Mouse (Mus musculus) hindbrain, embryonic 16.5 days (tissue): ENCODE data around the gene Cul7. TPM values are rescaled to one million over a fixed set of nuclear protein-coding genes. Genes with fewer than 3 reads are reported as not detected.

Source experiments
- ATAC-seq: fragments of 200-750 bp; cut with Nextera tagmentation; 2 replicates; pipeline ENCODE4 v1.8.0; 2017; ENCODE audit warnings: moderate TSS enrichment, moderate library complexity
- H3K27ac ChIP-seq: fragments of 300-500 bp; sonication (generic); 2 replicates; pipeline ENCODE4 v1.5.1; 2014; ENCODE audit warnings: low read depth, mild to moderate bottlenecking, control low read depth, low read length, moderate library complexity
- H3K27me3 ChIP-seq: fragments of 300-500 bp; sonication (generic); replicated peaks from 2 replicates; pipeline ENCODE4 v1.6.1; 2014; ENCODE audit warnings: low read length; ENCODE audit not compliant: control insufficient read depth, insufficient read depth
- H3K36me3 ChIP-seq: fragments of 300-500 bp; sonication (generic); 2 replicates; pipeline ENCODE4 v1.6.1; 2014; ENCODE audit warnings: mild to moderate bottlenecking, low read length, moderate library complexity, mixed read lengths; ENCODE audit not compliant: control insufficient read depth, insufficient read depth
- H3K4me1 ChIP-seq: fragments of 300-500 bp; sonication (generic); 2 replicates; pipeline ENCODE4 v1.6.1; 2014; ENCODE audit warnings: low read depth, low read length; ENCODE audit not compliant: control insufficient read depth, insufficient read depth
- H3K4me2 ChIP-seq: fragments of 300-500 bp; sonication (generic); 2 replicates; pipeline ENCODE4 v1.6.1; 2014; ENCODE audit warnings: mild to moderate bottlenecking, low read length, control low read depth, moderate library complexity
- H3K4me3 ChIP-seq: fragments of 300-500 bp; sonication (generic); 2 replicates; pipeline ENCODE4 v1.5.1; 2014; ENCODE audit warnings: mild to moderate bottlenecking, low read length, control low read depth, moderate library complexity
- H3K9ac ChIP-seq: fragments of 300-500 bp; sonication (generic); 2 replicates; pipeline ENCODE4 v1.6.1; 2014; ENCODE audit warnings: low read depth, mild to moderate bottlenecking, control low read depth, low read length, moderate library complexity
- H3K9me3 ChIP-seq: fragments of 300-500 bp; sonication (generic); 2 replicates; pipeline ENCODE4 v1.6.1; 2014; ENCODE audit warnings: mild to moderate bottlenecking, low read length, moderate library complexity; ENCODE audit not compliant: control insufficient read depth
- WGBS: fragments of 180-500 bp; shearing (Covaris S2); extraction: QIAGEN DNeasy Blood & Tissue Kit; methylation state at CpG from one replicate; pipeline ENCODE4 v1.1.7; 2014; 5-methylcytosine and 5-hydroxymethylcytosine counted together
- polyA plus RNA-seq: library from polyadenylated mRNA; unstranded; fragments of >200 nt; fragmentation: Nextera tagmentation; extraction: Ambion mirVana; gene quantifications from 2 replicates; pipeline ENCODE4 v1.2.1, GENCODE M21; 2015

Gene Cul7
- polyA plus RNA-seq, 1 experiment from 2014 or later = 39.9 TPM

DNA sequence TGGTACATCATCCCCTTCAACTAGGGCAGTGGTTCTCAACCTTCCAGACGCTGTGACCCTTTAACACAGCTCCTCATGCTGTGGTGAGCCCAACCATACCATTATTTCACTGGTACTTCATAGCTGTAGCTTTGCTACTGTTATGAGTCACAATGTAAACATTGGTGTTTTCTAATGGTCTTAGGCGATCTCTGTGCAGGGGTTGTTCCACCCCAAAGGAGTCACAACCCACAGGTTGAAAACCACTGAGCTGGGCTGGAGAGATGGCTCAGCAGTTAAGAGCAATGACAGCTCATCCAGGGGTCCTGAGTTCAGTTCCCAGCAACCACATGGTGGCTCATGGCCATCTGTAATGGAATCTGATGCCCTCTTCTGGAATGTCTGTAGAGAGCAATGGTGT is 41.3 kb downstream of the Cul7 start:
- peaks cover 4% of the 10 kb centered on the region for H3K36me3 ChIP-seq
- no peak overlapping the region for H3K4me3 ChIP-seq
- 98% methylated on average over 2 of the region's 2 CpGs for WGBS
- no peak overlapping the region for H3K9ac ChIP-seq
- no peaks in the 10 kb centered on the region for H3K27me3 ChIP-seq
- H3K4me1 ChIP-seq = no peaks in the 10 kb centered on the region
- ATAC-seq = no peak
- no peaks in the 10 kb centered on the region for H3K9me3 ChIP-seq
- H3K4me2 ChIP-seq = no peak overlapping the region
- H3K27ac ChIP-seq = no peak overlapping the region

- Histone ChIP-seq H3K4me2 (no peak overlapping the region), H3K9me3 (no peaks in the 10 kb centered on the region), H3K4me3 (no peak overlapping the region), H3K36me3 (peaks cover under 1% of the 10 kb centered on the region; the same call in 1 of the 2 replicates), H3K27ac (no peak overlapping the region), H3K9ac (no peak overlapping the region), H3K27me3 (no peaks in the 10 kb centered on the region), H3K4me1 (no peaks in the 10 kb centered on the region)
- ATAC-seq = no peak
- WGBS = 68% methylated on average over 1 of the region's 1 CpGs
Observed at GRCm38 (mm10) chr17:46694517-46695063, 44.5 kb downstream of the Cul7 start.

DNA sequence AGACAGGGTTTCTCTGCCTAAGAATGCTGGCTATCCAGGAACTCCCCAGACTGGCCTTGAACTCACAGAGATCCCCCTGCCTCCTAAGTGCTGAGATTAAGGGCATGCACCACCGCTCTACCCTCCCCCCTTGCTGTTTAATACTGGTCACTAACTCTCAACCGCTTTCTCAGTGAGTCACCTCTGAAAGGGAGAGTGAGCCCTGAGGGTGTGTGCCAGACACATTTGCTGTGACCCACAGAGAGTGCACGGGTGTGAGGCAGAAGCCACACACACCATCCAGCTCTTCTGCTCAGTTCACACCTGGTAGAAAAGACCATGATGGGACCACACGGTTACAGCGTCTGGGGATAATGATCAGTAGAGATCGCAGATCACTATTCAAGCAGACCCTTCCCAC is 48.4 kb downstream of the Cul7 start:
- no peaks in the 10 kb centered on the region for H3K27me3 ChIP-seq

DNA sequence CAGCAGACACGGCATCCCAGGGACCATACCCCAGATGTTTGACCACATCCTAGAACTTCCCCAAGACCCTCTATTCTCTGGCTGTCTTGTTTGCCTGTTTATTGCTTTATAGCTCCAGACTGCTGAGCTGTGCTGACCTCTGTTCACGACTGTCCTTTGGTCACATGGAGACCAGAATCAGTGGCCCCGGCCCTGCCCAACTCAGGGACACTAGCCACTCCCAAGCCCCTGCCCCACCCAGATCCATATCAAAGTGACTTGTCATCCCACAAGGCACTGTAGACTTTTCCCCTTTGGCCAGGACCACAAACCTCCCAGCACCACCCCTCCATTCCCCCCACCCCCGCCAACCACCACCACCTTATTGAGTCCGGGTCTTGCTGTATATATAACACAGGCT is 49.1 kb downstream of the Cul7 start:
- Histone ChIP-seq H3K27ac (no peak overlapping the region), H3K27me3 (no peaks in the 10 kb centered on the region), H3K4me1 (peaks cover 29% of the 10 kb centered on the region), H3K36me3 (0 out of 2 replicates have a peak, but pooled peaks cover 3% of the 10 kb centered on the region), H3K4me2 (no peak overlapping the region), H3K9ac (no peak overlapping the region), H3K4me3 (no peak overlapping the region), H3K9me3 (no peaks in the 10 kb centered on the region)
- ATAC-seq = no peak
- WGBS = 83% methylated on average over 5 of the region's 5 CpGs

More for the DNA sequence above, 48.4 kb downstream of the Cul7 start:
- 92% methylated on average over 6 of the region's 6 CpGs for WGBS
- Histone ChIP-seq H3K36me3 (0 out of 2 replicates have a peak, but pooled peaks cover 3% of the 10 kb centered on the region), H3K4me1 (peaks cover 23% of the 10 kb centered on the region), H3K9me3 (no peaks in the 10 kb centered on the region), H3K27ac (no peak overlapping the region), H3K9ac (no peak overlapping the region), H3K4me2 (no peak overlapping the region), H3K4me3 (no peak overlapping the region)
- ATAC-seq = no peak

DNA sequence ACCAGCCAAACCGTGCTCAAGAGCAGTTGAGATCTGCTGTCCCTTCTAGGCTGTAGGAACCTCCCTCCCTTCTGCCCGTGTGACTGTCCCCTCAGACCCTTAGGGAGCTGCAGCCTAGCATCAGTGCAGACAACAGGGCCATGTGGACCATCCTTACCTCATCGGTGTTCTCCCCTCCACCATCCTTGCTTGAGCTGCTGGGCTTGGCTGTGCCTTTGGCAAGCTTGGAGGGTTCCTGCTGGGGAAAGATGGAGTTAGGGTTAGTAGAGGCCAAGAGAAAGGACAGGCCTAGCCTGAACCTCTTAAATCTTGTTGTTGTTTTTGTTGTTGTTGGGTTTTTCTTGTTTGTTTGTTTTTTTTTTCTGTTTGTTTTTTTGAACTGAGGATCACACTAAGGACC is 49.8 kb downstream of the Cul7 start:
- H3K9ac ChIP-seq = no peak overlapping the region
- 93% methylated on average over 3 of the region's 3 CpGs for WGBS
- H3K27me3 ChIP-seq = no peaks in the 10 kb centered on the region
- no peak overlapping the region for H3K4me2 ChIP-seq
- H3K9me3 ChIP-seq = no peaks in the 10 kb centered on the region
- no peak for ATAC-seq
- peaks cover 29% of the 10 kb centered on the region for H3K4me1 ChIP-seq
- H3K36me3 ChIP-seq = 0 out of 2 replicates have a peak, but pooled peaks cover 3% of the 10 kb centered on the region
- no peak overlapping the region for H3K4me3 ChIP-seq
- no peak overlapping the region for H3K27ac ChIP-seq

- no peak overlapping the region for H3K27ac ChIP-seq
- H3K27me3 ChIP-seq = no peaks in the 10 kb centered on the region
- H3K36me3 ChIP-seq = 0 out of 2 replicates have a peak, but pooled peaks cover 3% of the 10 kb centered on the region
- 79% methylated on average over 12 of the region's 12 CpGs for WGBS
- no peak overlapping the region for H3K4me3 ChIP-seq
- no peaks in the 10 kb centered on the region for H3K9me3 ChIP-seq
- no peak for ATAC-seq
- peak overlapping the region; percentile 23; the same call in 1 of the 2 replicates for H3K9ac ChIP-seq
- peak overlapping the region; percentile 5; the same call in 1 of the 2 replicates for H3K4me2 ChIP-seq
- peaks cover 31% of the 10 kb centered on the region for H3K4me1 ChIP-seq
Observed at GRCm38 (mm10) chr17:46701489-46701888, 51.4 kb downstream of the Cul7 start.

- H3K27me3 ChIP-seq = no peaks in the 10 kb centered on the region
- no peak overlapping the region for H3K4me3 ChIP-seq
- no peak for ATAC-seq
- H3K9ac ChIP-seq = peak overlapping the region; percentile 37; the same call in 1 of the 2 replicates
- H3K9me3 ChIP-seq = no peaks in the 10 kb centered on the region
- H3K36me3 ChIP-seq = 0 out of 2 replicates have a peak, but pooled peaks cover 3% of the 10 kb centered on the region
- no peak overlapping the region for H3K4me2 ChIP-seq
- peaks cover 31% of the 10 kb centered on the region for H3K4me1 ChIP-seq
- no peak overlapping the region for H3K27ac ChIP-seq
- 82% methylated on average over 12 of the region's 12 CpGs for WGBS
Observed at GRCm38 (mm10) chr17:46702100-46702499, 52.0 kb downstream of the Cul7 start.

- 86% methylated on average over 5 of the region's 5 CpGs for WGBS
- Histone ChIP-seq H3K4me3 (no peak overlapping the region), H3K9me3 (no peaks in the 10 kb centered on the region), H3K4me1 (peaks cover 31% of the 10 kb centered on the region), H3K27me3 (no peaks in the 10 kb centered on the region), H3K9ac (no peak overlapping the region; the same call in 1 of the 2 replicates), H3K36me3 (0 out of 2 replicates have a peak, but pooled peaks cover 3% of the 10 kb centered on the region), H3K4me2 (no peak overlapping the region; the same call in 1 of the 2 replicates), H3K27ac (no peak overlapping the region)
- no peak for ATAC-seq
Observed at GRCm38 (mm10) chr17:46702506-46702905, 52.4 kb downstream of the Cul7 start.

- peak; percentile 73; the same call in 1 of the 2 replicates for ATAC-seq
- WGBS = 5% methylated on average over 35 of the region's 41 CpGs
- peak overlapping the region; percentile 96 for H3K9ac ChIP-seq
- no peaks in the 10 kb centered on the region for H3K9me3 ChIP-seq
- peak overlapping the region; percentile 86 for H3K27ac ChIP-seq
- H3K36me3 ChIP-seq = 0 out of 2 replicates have a peak, but pooled peaks cover 3% of the 10 kb centered on the region
- peak overlapping the region; percentile 98 for H3K4me3 ChIP-seq
- peaks cover 31% of the 10 kb centered on the region for H3K4me1 ChIP-seq
- H3K27me3 ChIP-seq = no peaks in the 10 kb centered on the region
- peak overlapping the region; percentile 72 for H3K4me2 ChIP-seq
Observed at GRCm38 (mm10) chr17:46703971-46704886, 54.1 kb downstream of the Cul7 start.
